In the genomic region with DNA sequence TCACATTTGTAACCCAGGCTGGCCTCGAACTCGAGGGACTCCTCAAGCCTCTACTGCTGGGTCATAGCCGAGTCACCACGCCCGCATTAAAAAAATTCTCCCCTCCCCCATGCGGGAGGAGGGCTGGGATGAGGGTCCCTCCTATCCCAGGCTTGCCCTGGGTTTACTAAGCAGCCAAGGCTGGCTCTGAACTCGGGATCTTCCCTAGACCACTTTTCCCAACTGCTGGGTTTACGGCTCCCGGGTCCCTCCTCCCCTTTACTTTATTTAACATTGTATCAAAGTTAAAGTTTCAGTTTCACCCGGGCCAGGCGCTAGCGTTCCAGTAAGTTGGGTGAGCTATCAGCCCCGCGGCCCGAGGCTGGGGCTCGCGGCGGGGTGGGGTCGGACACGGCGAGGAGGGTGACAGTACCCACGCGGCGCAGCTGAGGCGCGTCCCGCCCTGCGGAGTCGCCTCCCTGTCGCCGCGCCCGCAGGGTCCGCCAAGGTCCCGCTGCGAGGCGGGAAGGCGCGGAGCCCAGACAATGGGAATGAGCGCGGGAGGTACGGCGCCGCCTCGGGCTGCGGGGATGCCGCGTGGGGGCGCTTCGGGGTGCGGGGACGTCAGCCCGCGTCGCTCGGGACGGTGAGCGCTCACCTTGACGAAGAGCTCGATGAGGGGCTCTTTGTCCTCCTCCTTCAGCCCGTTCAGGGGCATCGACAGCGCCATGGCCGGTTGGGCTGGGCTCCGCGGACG, we compare ENCODE assay signal across 7 mouse cellular contexts. TPM values are rescaled to one million over a fixed set of nuclear protein-coding genes. Genes with fewer than 3 reads are reported as not detected.
DNase-seq lines count a peak whose midpoint lies in the region; ATAC-seq and TF ChIP-seq lines count a peak whose summit lies in the region.

No protein-coding gene starts in this region.

- peak overlapping the region; percentile 80 to 90 for H3K4me3 ChIP-seq in ES-E14 (ENCODE audit: insufficient read depth in 1 of 2, low read depth in 1 of 2, low read length in 2 of 2, poor library complexity in 1 of 2, severe bottlenecking in 1 of 2)
- peak overlapping the region; percentile 93 for H3K4me3 ChIP-seq in heart, embryonic 15.5 days

- peak overlapping the region; percentile 63 for H3K4me2 ChIP-seq in heart, embryonic 15.5 days

- H3K36me3 ChIP-seq in ES-E14 (ENCODE audit: control insufficient read depth, insufficient read depth, low read length, poor library complexity, severe bottlenecking) = peaks cover 11% of the 10 kb centered on the region; the same call in 1 of the 2 replicates
- no peaks in the 10 kb centered on the region for H3K36me3 ChIP-seq in heart, embryonic 15.5 days

- peak; percentile 58 for ATAC-seq in erythroblast, adult 5-6 weeks (replicated peaks; ENCODE audit: low FRiP score, poor library complexity, severe bottlenecking)
- peak; percentile 25; the same call in 1 of the 2 replicates for ATAC-seq in heart, embryonic 15.5 days (replicated peaks; ENCODE audit: insufficient number of reproducible peaks, insufficient read depth, low FRiP score, low read depth)

- no peaks in the 10 kb centered on the region for H3K27me3 ChIP-seq in heart, embryonic 15.5 days

- no peaks in the 10 kb centered on the region for H3K9me3 ChIP-seq in ES-E14 (ENCODE audit: control insufficient read depth, insufficient read depth, low read depth, low read length)
- no peaks in the 10 kb centered on the region for H3K9me3 ChIP-seq in heart, embryonic 15.5 days (replicated peaks)

- under 1% methylated on average over 67 of the region's 67 CpGs for WGBS in heart, embryonic 15.5 days

- in situ Hi-C loops in ES-E14 (cut with MboI; ENCODE audit: low sequenced_read_pairs in 2 of 2, unreplicated experiment in 2 of 2) = no loop called here

- H3K27ac ChIP-seq in ES-E14 (ENCODE audit: insufficient read depth, low read depth, low read length, poor library complexity, severe bottlenecking) = peak overlapping the region; percentile 52; the same call in 1 of the 2 replicates
- H3K27ac ChIP-seq in heart, embryonic 15.5 days = peak overlapping the region; percentile 99

- DNase-seq in ES-E14 (ENCODE audit: low read depth, low spot score) = no peak
- DNase-seq in adrenal gland, postnatal 25 days = peak; percentile 68
- DNase-seq in kidney, postnatal 10 days = peak; percentile 81
- peak; percentile 76 to 77 for DNase-seq in lung, postnatal 4 days
- DNase-seq in spleen, adult 18-20 months = peak; percentile 28 to 40

- H3K9ac ChIP-seq in ES-E14 (ENCODE audit: insufficient read depth, low read depth, low read length, poor library complexity, severe bottlenecking) = peak overlapping the region; percentile 91
- H3K9ac ChIP-seq in heart, embryonic 15.5 days = peak overlapping the region; percentile 98

- peaks cover 8 to 11% of the 10 kb centered on the region in 2 experiments; a peak in 2 of 4 replicates for H3K4me1 ChIP-seq in ES-E14 (ENCODE audit: control insufficient read depth in 2 of 2, insufficient read depth in 2 of 2, low read length in 2 of 2, poor library complexity in 1 of 2)
- H3K4me1 ChIP-seq in heart, embryonic 15.5 days (replicated peaks) = peaks cover 47% of the 10 kb centered on the region

TF ChIP-seq in ES-E14, 5 proteins besides CTCF, POLR2A, EP300 and RAD21:
- TF ChIP-seq MAFK (IDR thresholded peaks at IDR 0.05; ENCODE audit: insufficient read depth, low read depth, low read length) (no peak; the same call in 1 of the 2 replicates), HCFC1 (IDR thresholded peaks at IDR 0.05; ENCODE audit: borderline replicate concordance, insufficient read depth, low read length) (no peak; the same call in 1 of the 2 replicates), ZNF384 (IDR thresholded peaks at IDR 0.05; ENCODE audit: low read depth, low read length) (peak; percentile 76), CHD2 (IDR thresholded peaks at IDR 0.05; ENCODE audit: low read depth, low read length) (0 out of 2 replicates have a peak, but pooled peaks have one; percentile 7)

RNA-seq across cellular contexts. Expression of a gene that starts 0.6 kb away (rescaled TPM):
- total RNA-seq in ES-E14 (2012; rRNA removed) = 62.4 and 69.3 TPM in 2 replicates
- 65.5 and 72.8 TPM in 2 replicates for total RNA-seq in adrenal gland, postnatal 25 days (2021)
- total RNA-seq in erythroblast, adult 5-6 weeks (2015; ENCODE audit: low replicate concordance) = 24.6 and 29.9 TPM in 2 replicates
- 35.4 and 44.6 TPM in 2 replicates for total RNA-seq in erythroblast, adult 5-6 weeks (2017; ENCODE audit: low replicate concordance)
- 252 and 254 TPM in 2 replicates for polyA plus RNA-seq in heart, embryonic 15.5 days (2015; fragmentation: Nextera tagmentation; extraction: Ambion mirVana)
